Mouse (Mus musculus): Measurements from ENCODE around the gene Ovgp1.

- TF ChIP-seq CTCF (IDR thresholded peaks at IDR 0.05; ENCODE audit: low read depth) (no peak), EP300 (optimal IDR thresholded peaks at IDR 0.05) (no peak)
These were observed 45.8 kb upstream of the Ovgp1 start for GRCm38 (mm10) chr3:105927561-105928194.
